Mouse (Mus musculus): Measurements from ENCODE around the gene Gm49322. TPM values are rescaled to one million over a fixed set of nuclear protein-coding genes. Genes with fewer than 3 reads are reported as not detected.

Gene Gm49322
- total RNA-seq, 2 experiments from 2014 or later: 0.79 to 1.2 TPM

- DNase-seq: no peak
Measured at GRCm38 (mm10) chr10:80584045-80584488, 21.8 kb upstream of the Gm49322 start.

DNA sequence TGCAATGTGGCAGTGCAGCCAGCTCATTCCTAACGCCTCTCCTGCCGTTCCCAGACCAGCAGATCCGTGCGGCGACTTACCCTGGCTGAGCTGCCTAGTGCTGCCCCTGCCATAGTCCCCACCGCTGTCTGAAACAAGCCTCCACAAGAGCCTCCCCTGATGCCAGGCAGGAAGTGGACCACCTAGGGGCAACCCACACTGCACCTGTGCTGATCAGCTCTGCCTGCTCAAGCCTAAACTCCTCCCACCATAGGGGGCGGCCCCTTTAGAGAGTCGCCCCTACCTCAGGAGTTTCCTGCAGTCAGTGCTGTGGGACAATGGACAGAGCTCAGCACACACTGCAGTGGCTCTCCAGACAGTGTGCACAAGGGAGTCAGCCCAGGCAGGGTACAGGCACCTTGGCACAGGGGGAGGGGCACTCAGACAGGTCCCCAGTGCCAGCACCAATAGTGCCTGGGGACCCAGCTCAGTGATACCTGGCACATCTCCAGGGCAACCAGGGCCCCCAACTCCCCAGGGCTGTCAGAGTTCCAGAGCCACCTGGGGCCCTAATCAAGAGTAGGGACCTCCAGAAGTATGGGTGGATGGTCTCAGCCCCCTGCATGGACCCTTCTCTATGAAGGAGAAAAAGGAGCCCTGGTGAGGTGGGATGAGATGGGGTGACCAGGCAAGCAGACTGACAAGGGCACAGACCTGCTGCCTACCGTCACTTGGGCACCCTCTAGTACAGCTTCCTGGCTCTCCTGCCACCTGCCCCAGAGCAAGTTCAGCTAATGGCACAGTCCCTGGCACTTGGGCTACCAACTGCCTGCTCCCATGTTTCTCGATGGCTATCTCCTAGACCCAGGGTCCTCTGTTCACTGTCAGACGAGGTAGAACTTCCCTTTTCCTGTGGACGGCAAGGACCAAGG, 20.9 kb upstream of the Gm49322 start:
- DNase-seq: no peak

DNA sequence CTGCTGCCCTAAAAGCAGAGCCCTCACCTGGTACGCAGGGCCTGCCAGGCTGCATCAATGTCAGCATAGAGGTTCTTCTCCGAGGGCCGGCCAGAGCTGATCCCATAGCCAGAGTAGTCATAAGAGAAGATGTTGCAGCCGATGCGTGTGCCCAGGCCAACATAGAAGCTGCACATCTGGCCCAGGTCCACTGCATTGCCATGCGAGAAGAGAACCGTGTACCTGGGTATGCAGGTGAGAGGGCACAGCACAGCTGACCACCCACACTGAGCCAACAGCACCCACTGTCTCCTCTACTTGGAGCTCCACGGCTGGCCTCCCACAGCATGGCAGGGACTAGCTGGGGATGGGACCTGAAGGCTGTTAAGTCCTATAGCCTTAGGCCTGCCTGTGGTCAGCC, 20.2 kb upstream of the Gm49322 start:
- no peak for DNase-seq

- no peak for DNase-seq
Measured at GRCm38 (mm10) chr10:80586407-80587304, 19.2 kb upstream of the Gm49322 start.

GRCm38 (mm10) chr10:80587305-80587657, 18.5 kb upstream of the Gm49322 start:
- DNase-seq: peak; percentile 60

DNA sequence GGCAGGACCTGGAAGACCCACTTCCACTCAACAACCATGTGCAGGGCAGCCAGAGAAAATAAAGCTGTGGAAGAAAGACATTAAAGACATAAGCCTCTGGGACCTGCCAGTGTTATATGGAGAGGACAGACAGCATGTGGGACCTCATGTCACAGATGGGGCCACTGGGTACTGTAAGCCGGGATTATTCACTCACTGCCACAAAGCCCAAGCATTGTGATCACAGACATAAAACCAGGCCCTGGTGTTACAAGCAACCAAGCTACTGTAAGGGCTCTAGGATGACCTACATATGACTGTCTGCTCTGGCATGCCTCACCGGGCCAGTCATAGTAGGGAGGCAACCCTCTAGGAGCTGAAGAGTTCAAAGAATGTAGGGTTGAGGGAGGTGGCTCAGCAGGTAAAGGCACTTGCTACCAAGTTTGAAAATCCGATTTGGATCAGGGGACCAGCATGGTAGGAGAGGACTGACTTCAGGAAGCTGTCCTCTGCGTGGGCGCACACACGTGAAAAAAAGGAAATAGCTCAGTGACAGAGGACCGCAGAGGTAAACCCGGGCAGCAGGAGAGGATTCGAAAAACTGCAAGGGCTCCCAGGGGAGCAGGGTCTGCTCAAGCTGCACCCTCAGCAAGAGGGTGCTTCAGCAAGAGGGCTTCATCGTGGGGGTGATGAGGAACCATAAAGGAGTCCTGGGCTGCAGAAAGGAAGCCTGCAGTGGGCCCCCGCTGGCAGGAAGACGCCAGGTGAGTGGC, 16.5 kb upstream of the Gm49322 start:
- no peak for DNase-seq

DNA sequence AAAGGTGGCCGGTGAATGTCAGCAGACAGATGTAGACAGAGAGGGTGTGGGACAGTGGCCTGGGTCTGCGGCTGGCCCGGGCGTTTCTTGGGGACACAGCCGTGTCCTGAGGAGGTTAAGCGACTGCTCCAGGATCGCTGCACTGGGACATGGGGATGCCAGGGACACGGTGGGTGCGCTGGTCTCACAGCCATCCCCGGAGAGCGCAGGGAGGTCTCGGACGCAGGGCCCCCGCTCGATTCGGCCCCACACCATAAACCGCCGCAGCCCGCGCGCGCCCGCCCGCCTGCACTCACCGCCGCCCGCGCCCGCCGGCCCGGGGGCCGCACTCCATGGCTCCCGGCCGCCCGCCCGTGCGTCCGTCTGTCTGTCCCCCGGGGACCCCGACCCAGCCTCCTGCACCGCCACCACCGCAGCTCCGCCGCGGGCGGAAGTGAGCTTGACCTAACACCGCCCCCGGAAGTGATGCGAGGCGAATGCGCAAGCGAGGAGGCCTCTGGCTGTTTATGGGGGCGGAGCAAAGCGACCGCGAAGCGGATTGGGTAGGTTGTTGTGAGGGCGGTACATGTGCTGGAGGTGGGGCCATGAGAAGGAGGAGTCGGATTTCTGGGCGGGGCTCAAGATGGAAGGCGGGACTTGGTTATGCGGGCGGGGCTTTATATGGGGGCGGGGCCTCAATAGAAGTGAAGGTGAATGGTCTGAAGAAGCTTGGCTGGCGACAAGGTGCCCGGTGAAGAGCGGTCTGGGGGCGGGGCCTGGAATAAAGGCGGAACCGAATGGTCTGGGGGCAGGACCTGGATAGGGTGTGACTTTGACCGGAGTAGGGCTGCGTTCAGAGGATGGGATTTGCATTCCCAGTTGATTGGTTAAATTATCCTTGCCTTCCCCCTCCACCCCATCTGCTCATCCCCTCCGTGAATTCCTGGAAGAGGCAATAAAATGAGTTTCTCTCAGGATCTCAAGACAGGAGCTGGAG, 15.7 kb upstream of the Gm49322 start, which contains the start of gene Abhd17a:
Abhd17a (minus strand) TSS at position 463 of the 976 bp plus-strand sequence.
- DNase-seq: peak; percentile 97

- DNase-seq: no peak
Measured at GRCm38 (mm10) chr10:80596318-80596717, 9.5 kb upstream of the Gm49322 start.

- DNase-seq: peak; percentile 93
Measured at GRCm38 (mm10) chr10:80602698-80603325, 3.0 kb upstream of the Gm49322 start, which contains the start of the genes Scamp4 and Adat3. Scamp4 (plus strand) TSS chr10:80602872. Adat3 (plus strand) TSS chr10:80602880.

- no peak for DNase-seq
Measured at GRCm38 (mm10) chr10:80603364-80603763, 2.5 kb upstream of the Gm49322 start.

DNA sequence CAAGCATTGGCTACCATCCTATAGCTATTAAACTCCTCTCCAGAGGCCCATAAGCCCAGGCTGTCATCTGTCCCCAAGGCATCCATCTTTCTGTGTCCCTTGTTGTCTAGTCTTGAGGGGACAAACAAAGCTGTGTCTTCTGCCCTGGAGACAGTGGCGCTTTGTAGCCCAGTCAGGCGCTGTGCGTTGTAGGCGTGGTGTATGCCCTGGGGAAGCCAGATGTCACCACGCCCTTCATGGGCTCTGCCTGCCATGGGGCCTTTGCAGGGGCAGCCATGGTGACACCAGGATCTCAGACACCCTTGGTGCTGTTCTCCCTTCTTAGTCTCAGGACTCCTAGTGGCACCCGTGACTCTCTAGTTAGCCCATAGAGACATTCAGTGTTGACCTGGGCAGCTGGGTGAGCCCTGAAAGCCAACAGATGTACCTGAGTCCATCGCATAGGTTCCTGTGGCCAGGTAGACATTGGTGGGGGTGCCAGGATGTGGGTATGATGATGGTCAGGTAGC, 1.8 kb upstream of the Gm49322 start:
- DNase-seq: no peak

DNA sequence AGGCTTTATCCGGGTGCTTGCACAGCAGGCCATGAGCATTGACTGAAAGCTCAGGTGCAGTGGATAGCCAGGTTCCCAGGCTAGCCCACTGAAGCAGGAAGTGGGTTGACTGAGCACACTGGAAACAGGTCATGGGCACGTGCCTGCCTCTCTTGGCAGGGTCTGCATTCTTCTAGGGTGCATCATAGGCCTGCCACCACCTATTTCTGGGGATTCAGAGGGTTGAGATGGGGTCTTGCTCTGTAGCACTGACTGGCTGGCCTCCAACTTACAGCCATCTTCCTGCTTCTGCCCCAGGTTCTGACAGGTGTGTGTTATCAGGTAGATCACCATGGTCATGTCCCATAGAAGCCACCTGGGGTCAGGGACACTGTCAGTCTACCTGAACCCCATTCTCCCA, 833 bp upstream of the Gm49322 start:
- no peak for DNase-seq

DNA sequence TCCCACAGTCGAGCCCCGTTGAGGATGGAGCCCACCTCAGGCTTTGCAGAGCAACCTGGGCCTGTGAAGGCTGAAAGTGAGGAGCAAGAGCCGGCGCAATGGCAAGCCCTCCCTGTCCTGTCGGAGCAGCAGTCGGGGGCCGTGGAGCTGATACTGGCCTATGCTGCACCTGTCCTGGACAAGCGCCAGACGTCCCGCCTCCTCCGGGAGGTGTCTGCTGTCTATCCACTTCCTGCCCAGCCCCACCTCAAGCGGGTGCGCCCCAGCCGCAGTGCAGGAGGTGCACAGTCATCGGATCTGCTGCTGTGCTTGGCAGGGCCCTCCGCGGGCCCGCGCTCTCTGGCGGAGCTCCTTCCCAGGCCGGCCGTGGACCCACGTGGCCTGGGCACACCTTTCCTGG, 485 bp downstream of the Gm49322 start:
- DNase-seq: no peak

DNA sequence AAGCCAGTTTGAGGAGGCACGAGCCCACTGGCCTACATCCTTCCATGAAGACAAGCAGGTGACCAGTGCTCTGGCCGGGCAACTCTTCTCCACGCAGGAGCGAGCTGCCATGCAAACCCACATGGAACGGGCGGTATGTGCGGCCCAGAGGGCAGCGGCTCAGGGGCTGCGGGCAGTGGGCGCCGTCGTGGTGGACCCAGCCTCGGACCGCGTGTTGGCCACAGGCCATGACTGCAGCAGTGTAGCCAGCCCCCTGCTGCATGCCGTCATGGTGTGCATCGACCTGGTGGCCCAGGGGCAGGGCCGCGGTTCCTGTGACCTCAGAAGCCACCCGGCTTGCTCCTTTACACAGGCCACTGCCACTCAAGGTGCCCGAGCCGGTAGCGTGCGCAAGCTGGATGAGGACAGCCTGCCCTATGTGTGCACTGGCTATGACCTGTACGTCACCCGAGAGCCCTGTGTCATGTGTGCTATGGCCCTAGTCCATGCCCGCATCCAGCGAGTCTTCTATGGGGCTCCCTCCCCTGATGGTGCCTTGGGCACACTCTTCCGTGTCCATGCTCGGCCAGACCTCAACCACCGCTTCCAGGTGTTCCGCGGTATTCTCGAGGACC, 1.0 kb downstream of the Gm49322 start:
- DNase-seq: no peak

DNA sequence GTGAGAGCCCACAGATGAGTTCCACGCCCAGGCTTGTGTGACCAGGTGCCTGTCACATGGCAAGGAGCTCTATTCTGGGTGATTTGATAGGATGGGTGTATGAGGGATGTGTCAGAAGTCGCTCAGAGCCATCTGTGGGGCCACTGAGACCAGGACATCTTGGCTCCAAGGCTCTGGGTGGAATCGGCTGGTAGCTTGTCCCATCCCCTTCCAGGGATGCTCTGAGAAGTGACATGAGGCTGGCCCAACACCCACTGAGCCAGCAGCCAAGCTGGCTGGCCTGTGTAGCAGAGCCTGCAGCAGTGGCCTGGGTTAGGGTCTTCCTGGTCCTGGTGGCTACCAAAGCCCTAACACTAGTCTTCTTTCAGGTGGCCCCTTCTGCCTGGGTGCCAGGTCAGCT, 2.6 kb downstream of the Gm49322 start:
- no peak for DNase-seq

- no peak for DNase-seq
Measured at GRCm38 (mm10) chr10:80609269-80609924, 3.6 kb downstream of the Gm49322 start.

DNA sequence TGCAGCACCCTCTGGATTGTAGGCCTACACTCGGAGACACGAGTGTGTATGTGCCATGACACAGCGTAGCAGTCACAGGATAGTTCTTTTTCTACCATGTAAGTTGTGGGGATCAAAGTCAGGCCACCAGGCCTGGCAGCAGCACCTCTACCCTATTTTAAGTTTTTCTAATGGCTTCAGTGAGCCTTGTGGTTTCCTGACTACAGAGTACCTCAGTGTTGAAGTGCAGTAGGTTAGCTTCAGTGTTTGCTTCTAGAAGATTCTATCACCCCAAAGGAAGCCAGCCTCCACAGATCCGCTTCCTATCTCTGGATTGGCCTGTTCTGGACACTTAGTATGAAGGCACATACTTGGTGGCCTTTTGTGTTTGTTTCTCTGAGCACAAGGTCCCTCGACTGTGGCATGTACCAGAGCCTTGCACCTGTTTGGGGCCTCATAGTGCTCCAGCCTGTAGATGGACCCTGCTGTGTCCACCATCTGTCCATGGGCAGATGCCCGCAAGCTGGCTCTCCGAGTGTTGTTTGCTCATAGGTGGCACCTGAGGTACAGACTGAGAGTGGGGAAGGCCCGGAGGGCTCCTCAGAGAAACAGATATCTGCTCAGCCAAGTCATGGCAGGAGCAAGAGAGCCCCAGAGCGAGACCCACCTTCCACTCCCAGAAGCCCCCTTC, 4.4 kb downstream of the Gm49322 start:
- DNase-seq: no peak

DNA sequence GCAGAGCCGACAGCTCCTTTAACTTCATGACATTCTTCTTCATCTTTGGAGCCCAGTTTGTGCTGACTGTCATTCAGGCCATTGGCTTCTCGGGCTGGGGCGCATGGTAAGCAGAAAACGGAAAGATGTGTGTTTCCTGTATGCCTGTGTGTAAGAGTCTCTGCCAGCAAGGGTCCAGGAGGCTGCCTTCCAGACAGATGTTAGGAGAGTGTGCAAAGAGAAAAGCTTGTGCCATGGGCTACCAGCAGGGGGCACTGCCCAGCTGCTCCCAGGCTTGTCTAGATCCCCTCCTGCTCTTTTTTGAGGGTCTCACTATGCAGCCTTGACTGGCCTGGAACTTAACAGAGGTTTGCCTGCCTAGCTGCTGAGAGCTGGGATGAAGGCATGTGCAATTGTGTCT, 5.2 kb downstream of the Gm49322 start:
- DNase-seq: peak; percentile 71

GRCm38 (mm10) chr10:80611905-80612304, 6.1 kb downstream of the Gm49322 start:
- no peak for DNase-seq

All from heart, postnatal 4 days (tissue).